Mouse (Mus musculus) urinary bladder, postnatal 14 days (tissue): ENCODE measurements around the gene Glis2.

Experiments
- DNase-seq: peaks from one replicate; pipeline ENCODE4 v3.0.0; 2021; ENCODE audit warnings: low spot score

The Glis2 gene

GRCm38 (mm10) chr16:4604293-4604837 is 9.9 kb downstream of the Glis2 start:
- no peak for DNase-seq

- no peak for DNase-seq
These were observed 11.1 kb downstream of the Glis2 start for GRCm38 (mm10) chr16:4605514-4606131.

- DNase-seq, result peak; percentile 50
These were observed 12.0 kb downstream of the Glis2 start for GRCm38 (mm10) chr16:4606431-4607084.

GRCm38 (mm10) chr16:4607818-4608531 is 13.5 kb downstream of the Glis2 start:
- DNase-seq, result peak; percentile 85

GRCm38 (mm10) chr16:4608532-4609059 is 14.1 kb downstream of the Glis2 start:
- no peak for DNase-seq

- DNase-seq, result no peak
These were observed 16.7 kb downstream of the Glis2 start for GRCm38 (mm10) chr16:4611193-4611592.

- no peak for DNase-seq
These were observed 17.2 kb downstream of the Glis2 start for GRCm38 (mm10) chr16:4611676-4612075.

GRCm38 (mm10) chr16:4613736-4614135 is 19.2 kb downstream of the Glis2 start:
- no peak for DNase-seq

- no peak for DNase-seq
These were observed 20.1 kb downstream of the Glis2 start for GRCm38 (mm10) chr16:4614639-4615038.

GRCm38 (mm10) chr16:4615297-4615696 is 20.8 kb downstream of the Glis2 start:
- no peak for DNase-seq

GRCm38 (mm10) chr16:4616829-4617228 is 22.3 kb downstream of the Glis2 start:
- no peak for DNase-seq

GRCm38 (mm10) chr16:4624074-4624473 is 29.6 kb downstream of the Glis2 start:
- DNase-seq, result no peak

GRCm38 (mm10) chr16:4624481-4625110 is 30.1 kb downstream of the Glis2 start, which contains the start of gene Pam16:
Pam16 (minus strand) TSS chr16:4624988.
- peak; percentile 93 for DNase-seq

- DNase-seq, result no peak
These were observed 32.6 kb downstream of the Glis2 start for GRCm38 (mm10) chr16:4627105-4627504.

GRCm38 (mm10) chr16:4628898-4629419 is 34.4 kb downstream of the Glis2 start:
- DNase-seq, result no peak

- DNase-seq, result peak; percentile 83
These were observed 35.4 kb downstream of the Glis2 start for GRCm38 (mm10) chr16:4629950-4630349.

GRCm38 (mm10) chr16:4632050-4632449 is 37.5 kb downstream of the Glis2 start:
- DNase-seq, result peak; percentile 73

GRCm38 (mm10) chr16:4633661-4634060 is 39.1 kb downstream of the Glis2 start:
- DNase-seq, result no peak

GRCm38 (mm10) chr16:4634681-4635080 is 40.2 kb downstream of the Glis2 start:
- no peak for DNase-seq

GRCm38 (mm10) chr16:4635760-4636159 is 41.2 kb downstream of the Glis2 start:
- DNase-seq, result no peak

- DNase-seq, result no peak
These were observed 44.4 kb downstream of the Glis2 start for GRCm38 (mm10) chr16:4638891-4639390.

- peak; percentile 93 for DNase-seq
These were observed 45.3 kb downstream of the Glis2 start, which contains the start of the genes Vasn and Dnaja3 for GRCm38 (mm10) chr16:4639831-4640237. Vasn (plus strand) TSS chr16:4639941. Dnaja3 (plus strand) TSS chr16:4639989.
